Mouse (Mus musculus) testis, postnatal 10 days (tissue): ENCODE data around the gene Egf.
"Not testable (repeated sequence)": the region's sequence is repeated elsewhere in the genome, so short reads cannot be mapped to it uniquely, and the experiment has no call there.

Experiments
- DNase-seq: peaks from one replicate; pipeline ENCODE4 v3.0.0; 2021; ENCODE audit warnings: low spot score

Gene Egf

DNA sequence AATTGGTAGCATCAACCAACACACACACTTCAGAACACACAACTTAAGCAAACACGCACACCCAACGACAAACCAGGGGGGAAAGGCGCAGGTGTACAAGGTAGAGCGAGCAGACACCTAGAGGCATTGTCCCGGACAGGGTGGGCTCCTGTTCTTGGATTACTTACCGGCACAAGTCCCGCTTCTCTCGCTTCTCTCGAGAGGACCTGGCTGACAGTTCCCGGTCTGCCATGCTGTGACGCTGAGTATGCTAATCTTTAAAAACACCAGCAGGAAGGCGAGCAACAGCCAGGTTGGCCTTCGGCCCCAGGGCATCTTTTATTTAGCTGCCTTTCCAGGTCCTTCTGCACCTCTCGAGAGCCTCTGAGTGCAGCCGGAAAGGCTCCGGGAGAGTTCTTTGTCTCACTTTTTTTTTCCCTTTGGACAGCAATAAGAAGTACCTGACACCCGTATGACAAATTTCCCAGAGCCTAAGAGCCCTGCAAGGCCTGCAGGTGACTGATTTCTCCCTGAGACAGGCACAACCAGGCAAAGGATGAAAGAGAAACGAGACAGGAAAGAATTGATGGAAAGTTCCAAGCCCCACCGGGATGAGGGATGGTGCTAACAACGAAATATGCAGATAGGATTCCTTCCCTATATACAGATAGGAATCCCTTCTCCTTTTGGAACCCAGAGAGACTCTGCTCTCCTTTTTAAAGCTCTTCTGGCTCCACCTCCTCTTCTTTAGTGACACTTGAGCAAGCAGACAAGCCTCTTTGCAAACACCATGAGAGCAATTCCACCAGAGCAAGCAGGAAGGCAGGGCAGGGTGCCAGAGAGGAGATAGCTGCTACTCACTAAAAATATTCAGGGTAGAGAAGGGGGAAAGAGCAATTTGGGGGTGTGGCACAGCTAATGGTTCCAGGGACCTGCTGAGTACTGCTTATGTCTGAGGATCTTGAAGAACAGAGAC is at the start of gene Egf:
Gene Egf (minus strand): TSS at position 667 of the 955 bp plus-strand sequence.
- DNase-seq: no peak

DNA sequence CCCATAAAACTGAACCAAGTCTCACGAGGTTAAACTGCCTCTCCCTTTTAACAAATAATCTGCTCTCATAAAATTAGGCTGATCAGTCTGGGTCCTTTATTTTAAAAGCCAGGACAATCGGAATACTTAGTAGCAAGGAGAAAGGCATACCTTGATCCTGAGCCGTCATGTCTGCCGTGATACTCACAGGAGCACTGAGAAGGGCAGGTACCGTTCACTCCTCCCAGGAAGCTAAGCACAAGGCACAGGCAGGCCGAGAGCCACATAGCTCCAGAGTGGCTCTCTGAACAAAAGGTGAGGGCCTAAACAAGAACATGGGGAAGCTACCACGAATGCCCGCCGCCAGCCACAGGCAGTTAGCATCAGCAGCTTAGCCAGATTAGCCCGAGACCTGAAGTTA is 48.6 kb upstream of the Egf start, which contains the start of gene Lrit3:
Gene Lrit3 (minus strand): TSS at position 266 of the 400 bp plus-strand sequence.
- DNase-seq: no peak

- no peak for DNase-seq
These were observed 43.9 kb upstream of the Egf start for GRCm38 (mm10) chr3:129799011-129799410.

DNA sequence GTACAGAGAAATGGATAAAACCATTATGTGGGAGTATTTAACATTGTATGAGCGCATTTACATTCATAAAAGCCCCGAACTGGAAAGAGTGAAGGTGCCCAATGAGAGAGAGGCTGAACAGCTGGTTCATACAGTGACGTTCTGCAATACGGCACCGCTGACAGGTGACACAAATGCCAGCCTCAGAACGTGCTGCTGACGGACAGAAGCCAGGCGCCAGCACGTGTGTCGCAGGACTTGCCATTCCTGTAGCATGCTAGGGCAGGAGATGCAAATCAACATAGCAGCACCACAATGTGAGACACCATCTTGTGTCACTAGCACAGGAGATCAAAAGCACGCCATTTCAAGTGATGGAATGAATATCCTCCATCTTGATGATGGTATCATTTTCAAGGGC is 43.4 kb upstream of the Egf start:
- no peak for DNase-seq

- DNase-seq: no peak
These were observed 42.2 kb upstream of the Egf start for GRCm38 (mm10) chr3:129797341-129797740.

GRCm38 (mm10) chr3:129793801-129794200 is 38.7 kb upstream of the Egf start:
- DNase-seq: no peak

DNA sequence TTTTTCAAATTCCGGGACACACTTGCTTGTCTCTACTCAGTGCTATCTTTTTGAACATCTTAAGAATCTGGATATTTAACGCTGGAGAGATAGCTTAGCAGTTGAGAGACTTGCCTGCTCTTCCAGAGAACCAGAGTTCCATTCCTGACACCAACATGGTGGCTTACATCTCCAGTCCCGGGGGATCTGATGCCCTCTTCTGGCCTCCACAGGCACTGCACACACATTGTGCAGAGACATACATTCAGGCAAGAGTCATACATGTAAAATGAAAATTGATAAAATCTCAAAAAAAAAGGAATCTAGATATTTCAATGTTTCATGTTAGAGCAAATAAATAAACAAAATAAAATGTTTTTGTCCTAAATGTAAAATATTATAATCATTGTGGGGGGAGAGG is 27.6 kb upstream of the Egf start:
- no peak for DNase-seq

- no peak for DNase-seq
These were observed 26.3 kb upstream of the Egf start for GRCm38 (mm10) chr3:129781435-129781834.

DNA sequence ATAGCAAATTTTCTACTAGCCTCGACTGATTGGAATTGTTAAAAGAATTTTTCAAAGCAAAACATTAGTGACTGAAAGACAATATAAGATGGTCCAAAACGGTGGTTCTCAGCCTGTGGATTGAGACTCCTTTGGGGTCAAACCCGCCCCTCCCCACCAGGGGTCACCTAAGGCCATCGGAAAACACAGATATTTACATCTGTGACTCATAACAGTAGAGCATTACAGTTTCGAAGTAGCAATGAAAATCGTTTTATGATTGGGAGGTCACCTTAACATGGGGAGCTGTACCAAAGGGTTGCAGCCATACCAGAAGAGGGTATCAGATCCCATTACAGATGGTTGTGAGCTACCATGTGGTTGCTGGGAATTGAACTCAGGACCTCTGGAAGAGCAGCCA is 16.1 kb upstream of the Egf start:
- DNase-seq: no peak

GRCm38 (mm10) chr3:129766971-129767794 is 12.1 kb upstream of the Egf start:
- no peak for DNase-seq

- DNase-seq: no peak
These were observed 11.0 kb upstream of the Egf start for GRCm38 (mm10) chr3:129766106-129766505.

DNA sequence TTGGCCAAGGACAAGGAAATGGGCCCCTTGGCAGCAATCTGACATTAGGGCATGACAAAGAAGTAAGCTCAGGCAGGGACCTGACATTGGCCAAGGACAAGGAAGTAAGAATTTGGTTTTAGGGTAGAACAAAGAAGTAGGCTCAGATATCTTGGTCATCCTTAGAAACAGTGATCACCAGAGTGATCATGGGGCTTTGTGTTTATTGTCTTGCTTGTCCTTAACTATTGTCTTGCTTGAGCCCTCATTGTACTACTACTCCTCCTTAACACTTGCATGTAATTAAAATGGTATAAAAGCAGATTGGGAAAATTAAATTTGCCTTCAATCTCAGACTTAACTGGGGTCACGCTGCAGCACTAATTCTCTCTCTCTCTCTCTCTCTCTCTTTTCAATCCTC is 2.5 kb upstream of the Egf start:
- not testable (repeated sequence) for DNase-seq

DNA sequence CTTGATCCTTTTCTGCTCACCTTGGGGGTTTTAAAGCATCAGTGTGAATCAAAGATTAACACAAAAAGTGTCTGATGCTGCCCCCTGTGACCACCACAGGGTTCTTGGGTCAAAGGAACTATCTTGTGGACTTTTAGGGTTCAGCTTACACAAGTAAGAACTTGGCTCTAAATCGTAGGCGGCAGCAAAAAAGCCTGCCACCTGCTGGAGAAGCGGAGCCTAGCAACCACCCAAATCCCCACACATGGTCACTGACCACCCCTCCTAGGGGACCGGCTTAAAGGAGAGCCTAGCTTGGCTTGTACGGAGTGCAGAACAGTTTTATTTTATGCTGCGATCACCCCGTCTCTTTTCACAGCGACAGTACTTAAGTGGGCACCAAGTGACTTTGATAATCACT is 10.3 kb downstream of the Egf start:
- peak; percentile 54 for DNase-seq

GRCm38 (mm10) chr3:129742781-129743180 is 12.3 kb downstream of the Egf start:
- no peak for DNase-seq

- DNase-seq: no peak
These were observed 16.6 kb downstream of the Egf start for GRCm38 (mm10) chr3:129738291-129739183.

DNA sequence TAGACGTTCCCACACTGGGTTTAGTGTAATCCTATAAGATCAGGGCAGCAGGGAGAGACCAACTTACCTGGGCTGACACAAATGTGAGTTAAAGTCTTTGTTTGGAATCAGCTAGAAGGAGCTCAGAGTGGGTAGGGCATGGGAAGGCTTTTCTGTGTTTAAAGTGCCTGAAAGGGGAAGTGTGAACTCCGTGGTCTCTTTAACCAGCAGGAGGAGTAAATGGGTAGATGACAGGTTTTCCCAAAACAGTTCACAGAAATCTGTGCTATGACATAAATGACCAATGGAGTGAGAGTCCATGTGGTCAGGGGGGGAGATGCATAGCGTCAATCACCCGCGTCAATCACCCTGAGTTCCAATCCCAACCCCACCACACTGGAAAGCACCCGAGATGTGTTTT is 23.5 kb downstream of the Egf start:
- DNase-seq: peak; percentile 7

DNA sequence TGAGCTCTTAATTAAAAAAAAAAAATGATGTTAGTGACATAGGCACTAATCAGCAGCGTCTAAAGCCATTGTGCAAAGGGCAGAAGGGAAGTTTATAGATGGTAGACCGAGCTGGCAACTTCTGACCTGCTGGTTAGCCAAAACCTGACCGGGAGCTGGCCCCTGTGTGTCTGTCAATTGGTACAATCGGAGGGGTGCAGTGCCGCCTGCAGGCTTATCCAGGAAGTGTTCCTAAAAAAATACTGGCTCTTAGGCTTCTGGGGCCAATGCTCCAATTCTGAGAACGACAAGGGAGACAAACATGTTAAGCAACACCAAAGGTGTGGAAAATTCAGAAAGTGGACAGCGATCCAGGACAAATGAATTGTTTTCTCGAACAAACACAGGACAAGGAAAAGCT is 24.7 kb downstream of the Egf start:
- no peak for DNase-seq

- DNase-seq: no peak
These were observed 25.2 kb downstream of the Egf start for GRCm38 (mm10) chr3:129729916-129730315.

DNA sequence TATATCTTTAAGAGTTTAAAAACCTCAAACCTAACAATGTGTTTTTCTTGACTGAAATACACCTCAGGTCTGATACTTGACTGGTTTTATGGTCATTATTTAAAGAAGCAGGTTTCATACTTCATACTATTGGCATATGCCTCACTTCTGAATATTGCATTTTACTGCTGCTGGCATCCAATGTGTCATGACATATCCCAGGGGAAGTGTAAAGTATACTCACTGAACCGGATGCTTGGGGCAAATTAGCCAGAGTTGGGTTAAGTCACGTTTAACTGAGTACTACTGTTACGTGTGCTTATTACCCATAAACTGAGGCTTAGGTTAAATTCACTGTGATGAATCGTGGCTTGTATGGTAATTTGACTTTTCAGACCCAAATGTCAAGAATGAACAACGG is 29.5 kb downstream of the Egf start:
- DNase-seq: no peak

- DNase-seq: peak; percentile 94
These were observed 30.1 kb downstream of the Egf start for GRCm38 (mm10) chr3:129724961-129725501.

DNA sequence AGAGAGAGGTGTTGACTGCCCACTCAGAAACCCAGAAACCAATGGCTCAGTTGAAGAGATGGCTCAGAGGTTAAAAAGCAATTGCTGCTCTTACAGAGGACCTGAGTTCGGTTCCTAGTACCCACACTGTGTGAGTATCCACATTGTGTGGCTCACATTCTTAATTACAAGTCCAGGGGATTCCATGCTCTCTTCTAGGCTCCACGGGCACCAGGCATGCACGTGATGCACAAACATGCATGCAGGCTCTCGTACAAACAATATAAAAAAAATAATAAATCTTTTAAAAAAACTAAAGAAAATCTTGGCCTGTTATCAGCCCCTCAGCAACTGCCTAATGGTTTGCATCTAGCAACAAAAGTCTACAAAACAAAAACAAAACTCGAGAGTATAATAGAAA is 30.6 kb downstream of the Egf start:
- DNase-seq: peak; percentile 34

GRCm38 (mm10) chr3:129723311-129723710 is 31.8 kb downstream of the Egf start:
- peak; percentile 16 for DNase-seq
